Mouse (Mus musculus) bone marrow macrophage, adult 2 months (primary cell): ENCODE data around the gene Tiam1. TPM values are rescaled to one million over a fixed set of nuclear protein-coding genes. Genes with fewer than 3 reads are reported as not detected.
A peak's percentile ranks its signal among the peaks of the same experiment; 100 is the strongest.

Experiments used
- H3K27ac ChIP-seq: 2 replicates; pipeline ENCODE4 v1.5.1; 2012; ENCODE audit warnings: low read depth, low read length; ENCODE audit not compliant: insufficient read depth
- H3K4me1 ChIP-seq: 2 replicates; pipeline ENCODE4 v1.6.1; 2012; ENCODE audit warnings: low read length; ENCODE audit not compliant: control insufficient read depth, insufficient read depth
- H3K4me3 ChIP-seq: 2 replicates; pipeline ENCODE4 v1.5.1; 2012; ENCODE audit warnings: mild to moderate bottlenecking, low read length, moderate library complexity; ENCODE audit not compliant: insufficient read depth
- CTCF ChIP-seq: IDR thresholded peaks from 2 replicates; pipeline ENCODE4 v1.5.1; 2012; ENCODE audit warnings: low read depth, mild to moderate bottlenecking, low read length, moderate library complexity
- POLR2A ChIP-seq: IDR thresholded peaks from 2 replicates; pipeline ENCODE4 v1.6.1; 2012; ENCODE audit warnings: mild to moderate bottlenecking, low read depth, low read length, borderline replicate concordance
- polyA plus RNA-seq: library from polyadenylated mRNA; stranded (reverse); fragments of >200 nt; gene quantifications from 2 replicates; pipeline ENCODE4 v1.2.4, GENCODE M21; 2012; ENCODE audit not compliant: missing spikeins, insufficient read depth, insufficient read length

Tiam1 gene
- polyA plus RNA-seq, 1 experiment: 21.4 TPM

DNA sequence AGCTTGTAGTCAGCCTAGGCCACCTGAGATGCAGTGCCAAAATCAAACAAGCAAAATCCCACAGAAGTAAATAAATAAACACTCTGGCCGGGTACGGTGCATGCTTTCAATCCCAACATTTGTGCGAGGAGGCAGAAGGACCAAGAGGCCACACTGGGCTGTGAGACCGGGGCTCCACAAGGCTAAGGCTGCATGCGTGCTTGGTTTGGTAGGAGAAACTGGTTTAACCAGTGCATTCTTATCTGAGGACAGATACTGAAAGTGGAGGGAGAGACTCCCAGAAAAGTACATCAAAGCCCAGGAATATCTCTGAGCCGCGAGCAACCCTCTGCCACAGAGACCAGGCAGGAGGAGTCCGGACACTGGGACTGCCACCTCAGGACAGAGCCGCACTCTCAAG lies 5.8 kb upstream of the Tiam1 start:
- Histone ChIP-seq H3K27ac (no peak overlapping the region), H3K4me3 (no peak overlapping the region), H3K4me1 (no peaks in the 10 kb centered on the region)
- TF ChIP-seq POLR2A (no peak), CTCF (no peak)

DNA sequence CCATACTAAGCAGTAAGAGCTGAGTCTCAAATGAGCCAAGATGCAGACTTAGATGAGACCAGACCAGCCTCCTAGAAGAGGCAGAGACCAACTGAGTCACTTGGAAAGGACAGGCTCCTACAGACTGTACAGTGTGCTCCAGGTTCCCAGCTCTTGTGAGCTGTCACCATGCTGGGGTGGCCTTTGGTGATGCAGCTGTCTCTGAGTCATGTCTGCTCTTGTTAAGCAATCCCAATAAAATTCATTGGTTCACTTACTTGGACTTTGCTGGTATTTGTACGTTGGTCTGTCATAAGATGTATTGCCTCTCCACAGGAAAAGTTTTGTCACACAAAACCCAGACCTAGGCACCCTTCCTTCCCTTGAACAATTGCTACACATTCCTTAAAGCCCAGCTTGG lies 1.7 kb upstream of the Tiam1 start:
- Histone ChIP-seq H3K27ac (no peak overlapping the region), H3K4me3 (no peak overlapping the region), H3K4me1 (peaks cover 4% of the 10 kb centered on the region; the same call in 1 of the 2 replicates)
- TF ChIP-seq POLR2A (no peak), CTCF (no peak)

DNA sequence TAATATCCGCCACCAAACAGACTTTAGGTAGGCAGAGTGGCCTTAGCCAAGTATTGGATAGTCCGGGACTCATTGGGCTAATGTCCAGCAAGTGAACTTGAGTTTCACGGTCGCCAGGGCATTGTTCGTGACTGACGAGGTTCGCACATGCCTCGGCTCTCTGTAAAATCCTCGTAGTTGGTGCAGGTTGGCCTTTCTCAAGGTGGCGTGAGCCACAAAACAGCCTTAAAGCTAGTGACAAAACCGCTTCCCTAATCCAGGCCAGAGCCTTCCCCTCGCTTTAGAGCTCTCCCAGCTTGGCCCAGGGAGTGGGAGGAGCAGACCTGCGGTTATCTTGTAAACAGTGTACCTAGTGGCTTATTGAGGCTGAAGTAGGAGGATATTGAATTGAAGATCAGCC lies 972 bp upstream of the Tiam1 start:
- TF ChIP-seq POLR2A: no peak
- TF ChIP-seq CTCF: no peak
- Histone ChIP-seq H3K4me1 (peaks cover 4% of the 10 kb centered on the region; the same call in 1 of the 2 replicates), H3K4me3 (peak overlapping the region; percentile 46; the same call in 1 of the 2 replicates), H3K27ac (no peak overlapping the region)

DNA sequence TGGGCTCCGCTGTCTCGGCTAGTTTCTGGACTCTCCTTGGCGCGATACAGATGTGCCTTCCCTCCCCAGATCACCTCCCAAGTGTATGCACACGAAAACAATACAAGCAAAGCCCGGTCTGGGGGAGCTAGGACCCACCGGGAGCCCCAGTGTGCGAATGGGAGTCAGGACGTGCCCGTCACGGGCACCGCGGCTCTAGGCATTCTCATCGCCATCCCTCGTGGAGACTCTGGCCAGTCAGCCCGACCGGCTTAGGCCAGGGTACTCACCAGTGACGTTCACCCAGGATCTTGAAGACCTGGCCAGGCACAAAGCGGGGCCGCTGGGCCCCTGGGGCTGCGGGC lies 181 bp downstream of the Tiam1 start:
- H3K4me3 ChIP-seq: peak overlapping the region; percentile 46
- no peak overlapping the region for H3K27ac ChIP-seq
- no peak for TF ChIP-seq CTCF
- no peak for TF ChIP-seq POLR2A
- H3K4me1 ChIP-seq: peaks cover 4% of the 10 kb centered on the region; the same call in 1 of the 2 replicates

DNA sequence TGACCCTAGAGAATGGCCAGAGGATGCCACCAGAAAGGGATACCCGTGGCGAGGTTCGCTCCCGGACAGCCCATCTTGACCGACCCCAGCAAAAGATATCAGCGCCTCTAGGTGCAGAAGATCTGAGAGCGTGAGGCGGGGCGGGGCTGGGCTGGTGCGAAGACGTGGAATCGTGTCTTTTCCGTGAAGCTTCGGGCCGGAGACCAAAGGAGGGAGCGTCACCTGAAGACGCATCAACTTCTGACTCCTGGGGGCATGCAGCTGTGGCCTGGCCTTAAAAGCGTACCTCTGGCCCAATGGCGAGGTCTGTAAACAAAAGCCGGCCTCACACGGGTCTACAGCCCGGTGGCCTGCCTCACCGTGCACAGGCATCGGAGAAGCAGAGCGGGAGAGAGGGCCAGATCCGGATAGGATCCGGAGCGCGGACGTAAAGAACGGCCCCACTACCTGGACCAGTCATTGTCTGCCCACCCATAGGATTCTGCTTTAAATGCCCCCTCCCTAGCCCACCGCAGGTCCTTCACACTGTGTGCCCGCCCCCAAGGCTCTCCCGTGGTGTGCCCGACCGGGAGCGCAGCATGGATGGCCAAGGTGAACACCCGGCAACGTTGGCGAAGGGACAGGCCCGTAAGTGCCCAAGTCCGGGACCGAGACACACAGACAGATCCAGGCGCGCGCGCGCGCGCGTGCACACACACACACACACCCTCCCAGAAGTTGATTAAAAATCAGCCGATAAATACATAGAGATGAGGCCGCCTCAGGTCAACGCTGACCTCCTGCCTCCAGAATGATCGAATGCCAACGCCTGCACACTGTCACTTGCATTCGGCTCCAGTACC lies 774 bp downstream of the Tiam1 start:
- H3K27ac ChIP-seq: no peak overlapping the region
- H3K4me1 ChIP-seq: peaks cover 4% of the 10 kb centered on the region; the same call in 1 of the 2 replicates
- peak overlapping the region; percentile 46 for H3K4me3 ChIP-seq
- TF ChIP-seq CTCF (no peak), POLR2A (no peak)

DNA sequence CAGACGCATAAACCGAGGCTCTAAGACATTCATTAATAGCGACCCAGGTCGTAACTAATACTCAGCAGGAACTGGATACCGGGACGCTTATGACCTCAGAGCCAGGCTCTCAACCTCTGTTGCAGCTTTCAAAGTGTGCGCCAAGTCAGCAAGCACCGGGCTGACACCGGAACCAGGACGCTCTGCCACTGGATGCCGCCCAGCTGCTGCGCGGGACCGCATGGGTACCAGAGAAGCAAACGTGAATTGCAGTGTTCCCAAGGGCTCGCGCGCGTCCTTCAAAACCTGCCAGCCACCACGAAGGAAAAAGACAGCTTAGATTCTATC lies 1.4 kb downstream of the Tiam1 start:
- Histone ChIP-seq H3K4me1 (peaks cover 4% of the 10 kb centered on the region; the same call in 1 of the 2 replicates), H3K27ac (no peak overlapping the region), H3K4me3 (0 out of 2 replicates have a peak overlapping the region, but pooled peaks have one; percentile 46)
- TF ChIP-seq POLR2A (no peak), CTCF (no peak)

DNA sequence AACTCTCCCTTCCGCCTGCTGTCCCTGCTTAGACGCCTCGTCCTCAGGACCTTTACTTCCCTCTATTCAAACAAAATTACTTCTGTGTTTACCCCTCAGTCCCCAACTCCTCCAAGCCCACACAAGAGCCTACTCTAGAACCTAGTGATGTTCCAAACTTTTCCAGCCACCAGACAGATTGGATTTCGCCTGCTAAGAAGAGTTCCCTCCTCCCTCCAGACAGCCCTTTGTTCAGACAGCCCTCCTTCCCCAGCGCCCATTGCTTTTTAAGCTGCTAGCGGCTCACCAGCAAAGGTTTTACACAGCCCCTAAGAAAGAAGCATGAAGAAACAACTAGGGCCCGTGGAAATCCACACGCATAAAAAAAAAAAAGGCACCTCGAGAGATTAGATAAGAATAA lies 2.0 kb downstream of the Tiam1 start:
- no peak overlapping the region for H3K4me3 ChIP-seq
- H3K4me1 ChIP-seq: peaks cover 4% of the 10 kb centered on the region; the same call in 1 of the 2 replicates
- H3K27ac ChIP-seq: no peak overlapping the region
- TF ChIP-seq CTCF: no peak

DNA sequence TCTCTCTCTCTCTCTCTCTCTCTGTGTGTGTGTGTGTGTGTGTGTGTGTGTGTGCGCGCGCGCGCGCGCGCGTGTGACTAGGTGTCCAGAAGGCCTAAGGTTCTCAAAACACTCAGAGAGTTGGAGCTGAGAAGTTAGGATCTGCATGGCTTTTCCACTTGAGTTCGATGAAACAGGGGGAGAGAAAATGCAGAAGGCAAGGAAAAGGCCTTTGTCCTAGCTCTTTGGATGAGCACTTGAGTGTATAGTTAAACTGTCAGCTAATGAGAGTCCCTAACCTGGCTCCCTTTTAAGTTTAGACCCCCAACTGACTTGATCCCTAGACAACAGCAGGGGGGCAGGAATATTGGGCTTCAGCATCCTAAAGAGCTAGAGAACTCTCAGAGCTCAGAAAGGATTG lies 3.0 kb downstream of the Tiam1 start:
- H3K4me3 ChIP-seq: no peak overlapping the region
- H3K4me1 ChIP-seq: peaks cover 4% of the 10 kb centered on the region; the same call in 1 of the 2 replicates
- TF ChIP-seq POLR2A (no peak), CTCF (no peak)
- H3K27ac ChIP-seq: no peak overlapping the region

DNA sequence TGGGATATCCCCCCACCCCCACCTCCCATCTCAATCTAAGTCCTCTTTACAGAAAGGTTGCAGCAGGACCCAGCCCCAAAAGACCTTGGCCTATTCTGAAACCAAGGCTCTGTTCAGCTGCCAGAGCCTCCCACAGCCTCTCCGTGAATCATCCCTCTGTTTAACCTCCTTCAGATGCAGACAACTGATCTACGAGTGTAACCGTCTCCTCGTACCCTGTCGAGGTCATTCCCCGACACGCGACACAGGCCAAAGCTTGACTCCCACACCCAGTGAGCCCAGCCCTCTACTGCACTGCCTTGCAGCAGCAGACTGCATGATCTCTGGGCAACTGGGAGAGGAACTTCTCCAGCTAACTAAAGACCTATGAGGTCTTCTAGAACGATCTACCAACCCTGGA lies 3.9 kb downstream of the Tiam1 start:
- TF ChIP-seq CTCF (no peak), POLR2A (no peak)
- no peak overlapping the region for H3K27ac ChIP-seq
- H3K4me1 ChIP-seq: peaks cover 4% of the 10 kb centered on the region; the same call in 1 of the 2 replicates

DNA sequence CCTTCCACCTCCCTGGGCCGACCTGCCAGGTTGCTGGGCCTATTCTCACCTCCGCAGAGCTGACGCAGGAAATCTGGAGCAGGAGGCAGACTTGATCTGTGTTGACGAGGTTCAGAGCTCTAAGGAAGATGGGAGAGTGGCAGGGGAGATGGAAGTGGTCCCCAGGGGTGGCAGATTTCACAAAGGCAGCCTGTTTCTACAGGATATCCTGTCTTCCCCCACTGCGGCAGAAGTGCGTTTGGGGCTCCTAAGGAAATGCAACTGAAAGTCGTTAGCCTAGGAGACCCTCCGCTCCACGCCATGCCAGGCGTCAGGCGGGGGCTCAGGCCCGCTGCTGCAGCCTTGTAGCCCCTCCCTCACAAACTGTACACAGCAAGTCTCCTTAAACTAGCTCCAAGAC lies 5.4 kb downstream of the Tiam1 start:
- Histone ChIP-seq H3K4me3 (no peak overlapping the region), H3K27ac (no peak overlapping the region), H3K4me1 (peaks cover 2% of the 10 kb centered on the region; the same call in 1 of the 2 replicates)
- no peak for TF ChIP-seq POLR2A
- no peak for TF ChIP-seq CTCF

More for the DNA sequence above, 3.9 kb downstream of the Tiam1 start:
- no peak overlapping the region for H3K4me3 ChIP-seq
